Mouse (Mus musculus): Measurements from ENCODE around the gene Chst14.

DNA sequence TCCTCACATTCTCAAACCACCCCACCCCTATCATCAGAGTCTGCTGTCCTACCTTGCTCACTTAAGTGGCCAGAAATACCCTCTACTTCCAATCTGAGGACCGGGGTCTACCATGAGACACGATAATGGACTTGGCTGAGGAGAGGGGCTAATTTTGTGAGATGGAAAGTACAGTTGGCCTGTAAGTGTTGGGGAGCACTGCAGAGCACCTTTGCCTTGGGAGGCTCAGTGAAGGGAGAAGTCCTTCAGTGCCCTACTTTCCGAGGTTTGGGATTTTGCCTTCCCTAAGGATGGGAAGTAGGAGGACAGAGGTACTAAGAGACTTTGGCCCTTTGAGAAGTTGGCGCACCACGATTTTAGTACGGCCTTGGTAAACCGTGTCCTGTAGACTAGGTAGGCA is 27.0 kb upstream of the Chst14 start:
- TF ChIP-seq CTCF (IDR thresholded peaks at IDR 0.05; ENCODE audit: low read depth, low read length), result no peak
- TF ChIP-seq POLR2AphosphoS5 (IDR thresholded peaks at IDR 0.05; ENCODE audit: insufficient replicate concordance, low read depth, low read length), result no peak
- no peak for TF ChIP-seq TAL1 (conservative IDR thresholded peaks at IDR 0.05; ENCODE audit: low read depth, low read length)
- TF ChIP-seq GATA1 (IDR thresholded peaks at IDR 0.05; ENCODE audit: borderline replicate concordance, low read length), result no peak
- no peak for TF ChIP-seq GATA2 (IDR thresholded peaks at IDR 0.05; ENCODE audit: borderline replicate concordance, low read depth, low read length)
